Mouse (Mus musculus) embryo, embryonic 10 days (tissue): Measurements from ENCODE around the gene Fam222b.
"Not testable (repeated sequence)": the region's sequence is repeated elsewhere in the genome, so short reads cannot be mapped to it uniquely, and the experiment has no call there.

Experiments used
- DNase-seq: peaks from one replicate; pipeline ENCODE4 v3.0.0-alpha.2; 2015; ENCODE audit warnings: low spot score

Fam222b gene

DNA sequence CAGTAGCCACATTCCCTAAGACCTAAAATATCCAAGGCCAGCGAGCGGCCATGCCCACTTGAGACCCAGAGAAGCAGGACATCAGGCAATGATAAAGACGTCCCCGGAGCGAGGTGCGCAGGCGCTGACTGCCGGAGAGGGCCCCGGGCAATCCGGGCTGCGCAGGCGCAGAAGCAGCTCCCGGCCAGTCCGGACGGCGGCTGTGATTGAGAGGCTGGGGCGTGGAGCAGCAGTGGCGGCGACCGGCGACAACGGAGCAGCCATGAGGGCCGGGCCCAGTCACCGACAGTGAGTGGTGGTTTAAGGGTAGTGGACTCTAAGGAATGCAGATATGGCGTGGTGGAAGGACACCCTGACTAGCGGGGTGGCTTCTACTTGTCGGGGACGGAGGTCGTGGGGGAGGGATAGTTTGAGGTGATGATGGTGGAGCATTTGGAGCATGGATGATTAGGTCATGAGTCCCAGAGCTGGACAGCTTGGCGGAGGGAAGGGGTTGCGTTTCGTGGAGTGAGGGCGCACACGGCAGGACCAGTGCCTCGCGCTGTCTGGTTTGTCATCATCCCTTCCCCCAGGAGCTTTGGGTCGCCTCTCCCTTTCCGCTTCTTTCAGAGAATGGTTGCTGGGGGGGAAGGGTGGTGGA is at the start of gene Fam222b:
Fam222b (plus strand) TSS at position 157 of the 640 bp plus-strand sequence.
- DNase-seq: peak; percentile 93

DNA sequence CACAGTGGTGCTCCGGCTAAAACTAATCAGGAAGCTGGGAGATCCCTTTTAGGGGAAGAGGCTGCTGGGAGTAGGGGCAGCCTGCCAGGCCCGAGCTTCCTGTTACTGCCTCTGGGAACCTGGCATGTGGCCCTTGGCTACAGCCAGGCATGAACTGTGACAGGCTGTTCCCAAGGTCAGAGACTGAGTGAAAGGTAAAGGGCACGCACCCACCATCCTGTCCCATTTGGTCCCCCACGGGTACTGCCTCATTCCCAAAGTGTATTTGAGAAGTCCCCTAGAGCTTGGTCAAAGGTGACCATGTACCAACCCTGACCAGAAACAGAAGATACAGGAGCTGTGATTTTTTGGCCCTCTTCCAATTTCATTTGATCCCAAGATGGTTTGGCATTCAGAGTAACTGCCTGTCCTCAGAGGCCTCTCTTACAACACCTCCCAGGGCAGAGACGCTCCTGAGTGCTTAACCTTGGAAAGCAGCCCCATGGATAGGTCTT is 49.7 kb upstream of the Fam222b start:
- no peak for DNase-seq

DNA sequence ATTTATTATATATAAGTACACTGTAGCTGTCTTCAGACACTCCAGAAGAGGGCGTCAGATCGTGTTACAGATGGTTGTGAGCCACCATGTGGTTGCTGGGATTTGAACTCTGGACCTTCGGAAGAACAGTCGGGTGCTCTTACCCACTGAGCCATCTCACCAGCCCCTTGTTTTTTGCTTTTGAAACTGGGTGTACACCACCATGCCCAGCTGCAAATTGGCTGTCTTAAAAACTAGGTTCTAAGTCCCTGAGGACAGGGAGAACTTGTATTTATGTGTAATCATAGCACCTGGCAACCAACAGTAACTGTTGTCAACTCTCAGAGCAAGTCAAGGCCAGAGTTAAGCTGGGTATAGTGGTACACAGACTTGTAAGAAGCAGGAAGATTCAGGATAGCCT is 45.8 kb upstream of the Fam222b start:
- DNase-seq: not testable (repeated sequence)

DNA sequence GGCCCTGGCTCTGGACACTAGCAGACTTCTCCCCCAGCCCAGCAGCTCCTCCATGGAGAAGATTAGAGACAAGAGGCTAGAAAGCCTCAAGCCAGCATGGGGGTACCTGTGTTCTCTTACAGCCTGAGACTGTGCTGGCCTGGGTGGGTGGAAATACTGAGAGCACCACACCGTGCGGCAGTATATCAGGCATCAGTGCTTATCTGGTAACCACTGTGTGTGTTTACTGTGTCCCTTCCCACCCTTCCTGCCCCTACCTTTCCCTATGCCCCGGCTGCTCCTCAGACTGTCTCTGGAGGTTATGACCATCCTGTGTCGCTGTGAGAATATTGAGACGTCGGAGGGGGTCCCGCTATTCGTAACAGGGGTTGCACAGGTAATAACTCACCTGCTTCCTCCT is 41.4 kb upstream of the Fam222b start:
- no peak for DNase-seq

DNA sequence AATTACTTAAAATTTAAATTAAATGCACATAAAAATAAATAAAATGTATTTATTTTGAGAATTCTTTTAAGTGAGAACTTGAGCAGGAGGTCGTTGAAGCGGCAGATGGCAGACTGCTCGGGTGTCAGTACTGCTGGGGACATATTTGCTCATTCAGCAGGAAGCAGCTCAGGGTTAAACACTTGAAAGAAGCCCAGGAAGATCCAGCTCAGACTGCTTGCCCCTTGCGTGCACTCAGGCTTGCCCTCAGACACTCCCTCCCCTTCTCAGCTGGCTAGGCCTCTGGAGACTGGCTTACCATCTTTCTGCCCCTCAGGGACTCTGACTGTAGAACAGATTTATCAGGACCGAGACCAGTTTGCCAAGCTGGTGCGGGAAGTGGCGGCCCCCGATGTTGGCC is 37.5 kb upstream of the Fam222b start:
- DNase-seq: no peak

DNA sequence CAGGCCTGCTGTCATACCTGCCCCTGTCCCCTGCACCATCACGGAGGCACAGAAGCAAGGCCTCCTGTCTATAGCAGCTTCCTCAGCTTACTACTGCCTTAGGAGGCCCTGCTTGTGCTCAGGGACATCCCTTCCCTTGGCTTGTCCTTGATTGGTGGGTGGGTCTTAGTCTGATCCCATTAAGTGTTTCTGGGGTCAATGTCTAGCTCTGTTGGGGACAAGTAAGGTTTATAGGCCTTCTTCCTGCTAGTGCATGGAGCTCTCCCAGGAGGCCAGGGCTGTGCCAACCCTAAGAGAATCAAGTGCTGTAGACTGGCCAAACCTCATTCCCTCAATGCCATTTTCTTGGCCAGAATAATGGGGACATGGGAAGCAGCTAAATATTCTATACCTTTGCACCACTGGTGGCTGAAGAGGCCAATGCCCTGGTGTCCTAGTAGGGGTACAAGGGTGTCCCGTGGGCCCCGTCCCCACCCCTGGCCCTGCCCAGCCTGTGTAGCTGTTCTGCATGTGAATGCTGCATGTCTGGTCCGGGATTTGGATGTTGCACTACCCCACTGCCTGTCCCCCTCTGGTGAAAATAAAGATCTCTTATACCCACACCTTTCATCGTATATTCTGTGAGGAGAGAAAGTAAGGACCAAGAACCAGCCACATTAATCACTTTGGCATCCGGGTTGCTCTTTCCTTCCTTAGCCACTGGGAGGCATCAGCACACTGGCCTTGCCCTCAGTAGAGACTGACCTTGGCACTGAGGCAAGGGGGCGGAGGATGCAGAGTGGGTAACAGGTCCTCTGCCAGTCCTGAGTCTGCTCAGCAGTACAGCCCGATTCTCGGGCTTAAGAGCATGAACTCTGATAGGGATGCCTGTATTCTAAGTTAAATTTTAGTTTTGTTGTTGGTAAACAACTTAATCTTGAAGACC is 34.4 kb upstream of the Fam222b start:
- DNase-seq: peak; percentile 78

DNA sequence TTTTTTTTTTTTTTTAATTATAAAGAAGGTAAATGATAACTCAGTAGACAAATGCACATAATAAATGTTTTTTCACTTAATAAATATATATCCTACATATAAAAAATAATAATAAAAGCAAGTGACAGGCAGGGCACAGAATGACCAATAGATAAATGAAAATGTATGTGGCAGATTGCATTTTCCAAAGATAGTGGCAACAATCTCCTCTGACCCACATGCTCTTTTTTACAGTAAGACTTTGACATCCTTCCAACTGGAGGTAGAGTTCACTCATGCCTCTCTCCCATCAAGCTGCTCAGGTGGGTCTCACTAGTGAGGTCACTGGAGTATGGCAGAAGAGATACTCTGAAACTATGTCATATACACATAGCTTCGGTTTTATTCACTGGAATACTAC is 31.9 kb upstream of the Fam222b start:
- no peak for DNase-seq

DNA sequence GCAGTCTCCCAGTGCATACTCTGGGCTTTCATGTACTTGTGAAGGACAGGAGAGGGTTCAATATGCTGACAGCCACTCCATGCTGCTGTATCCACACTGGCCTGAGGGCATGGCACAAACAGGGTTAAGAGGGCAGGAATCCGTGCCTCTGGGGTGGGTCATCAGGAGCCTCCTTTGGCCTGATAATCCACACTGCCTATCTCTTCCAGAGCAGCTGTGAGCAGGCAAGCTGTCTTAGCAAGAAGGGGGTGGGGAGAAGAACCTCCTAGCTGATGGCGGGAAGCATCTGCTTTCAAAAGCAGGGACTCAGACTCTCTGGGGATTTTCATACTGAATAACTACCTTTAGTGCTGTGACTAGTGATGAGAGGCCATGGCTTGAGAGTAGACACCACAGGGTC is 28.6 kb upstream of the Fam222b start:
- no peak for DNase-seq

DNA sequence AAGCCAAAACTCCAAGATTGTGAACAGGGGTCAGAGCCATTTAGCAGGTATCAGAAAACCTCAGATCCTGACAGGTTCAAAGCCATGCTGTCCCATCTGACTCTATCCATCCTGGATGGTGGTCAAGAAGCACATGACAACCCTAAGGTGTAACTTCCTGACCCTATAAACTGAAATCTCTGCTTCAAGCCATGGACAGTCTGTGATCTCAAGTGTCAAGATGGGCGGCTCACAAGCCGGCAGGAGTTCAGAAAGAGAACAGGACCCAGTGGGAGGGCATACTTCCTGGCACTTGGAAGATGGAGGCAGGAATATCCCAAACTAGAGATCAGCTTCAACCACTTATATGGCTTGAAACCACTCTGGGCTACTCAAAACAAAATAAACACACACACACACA is 27.8 kb upstream of the Fam222b start:
- DNase-seq: no peak

DNA sequence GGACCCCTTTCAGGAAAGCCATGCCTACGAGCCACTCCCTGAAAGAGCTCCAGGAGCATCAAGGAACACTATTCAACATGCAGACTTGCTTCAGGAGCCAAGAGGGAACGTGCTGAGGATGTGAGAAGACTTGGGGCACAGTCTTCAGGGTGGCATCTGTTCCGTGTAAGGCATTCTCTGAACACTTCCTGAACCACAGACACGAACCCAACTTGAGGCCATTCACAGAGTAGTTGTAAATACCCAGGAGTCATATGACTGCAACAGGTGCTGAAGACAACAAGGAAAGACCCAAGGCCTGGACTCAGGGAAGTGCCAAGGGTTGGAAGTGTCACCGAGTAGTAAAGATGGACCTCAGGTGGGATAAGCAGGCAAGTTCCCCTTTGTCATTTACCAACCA is 26.9 kb upstream of the Fam222b start:
- DNase-seq: no peak

DNA sequence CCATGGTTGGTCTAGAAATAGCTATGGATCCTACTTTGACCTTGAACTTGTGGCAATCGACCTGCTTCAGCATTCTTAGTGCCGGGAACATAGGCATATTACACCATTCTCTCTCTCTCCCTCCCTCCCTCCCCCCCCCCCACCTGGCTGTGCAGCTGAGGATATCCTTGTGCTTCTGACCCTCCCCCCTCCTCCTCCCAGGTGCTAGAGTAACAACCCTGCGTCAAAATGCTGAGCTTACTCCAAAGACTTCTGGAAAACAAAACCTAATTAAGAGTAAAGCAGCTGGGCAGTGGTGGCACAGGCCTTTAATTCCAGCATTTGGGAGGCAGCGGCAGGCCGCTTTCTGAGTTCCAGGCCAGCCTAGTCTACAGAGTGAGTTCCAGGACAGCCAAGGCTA is 25.3 kb upstream of the Fam222b start:
- DNase-seq: no peak

DNA sequence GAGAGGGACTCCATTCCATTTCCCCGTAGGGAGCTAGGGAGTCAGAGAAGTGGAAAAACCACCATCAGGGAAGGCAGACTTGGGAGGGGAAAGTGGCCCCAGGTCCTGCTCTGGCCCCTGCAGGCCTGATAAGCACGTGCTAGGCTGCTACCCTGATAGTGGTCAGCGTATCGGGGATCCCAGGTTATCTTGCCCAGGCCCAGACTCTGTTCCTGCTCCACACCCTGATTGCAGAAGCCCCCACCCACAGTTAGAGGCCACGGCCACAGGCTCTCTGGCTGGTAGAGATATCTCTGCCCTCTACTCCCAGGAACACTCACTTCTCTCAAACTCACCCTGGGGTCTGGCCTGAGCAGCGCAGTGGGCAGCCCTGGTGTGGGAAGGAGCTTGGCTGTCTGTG is 24.8 kb upstream of the Fam222b start:
- no peak for DNase-seq

DNA sequence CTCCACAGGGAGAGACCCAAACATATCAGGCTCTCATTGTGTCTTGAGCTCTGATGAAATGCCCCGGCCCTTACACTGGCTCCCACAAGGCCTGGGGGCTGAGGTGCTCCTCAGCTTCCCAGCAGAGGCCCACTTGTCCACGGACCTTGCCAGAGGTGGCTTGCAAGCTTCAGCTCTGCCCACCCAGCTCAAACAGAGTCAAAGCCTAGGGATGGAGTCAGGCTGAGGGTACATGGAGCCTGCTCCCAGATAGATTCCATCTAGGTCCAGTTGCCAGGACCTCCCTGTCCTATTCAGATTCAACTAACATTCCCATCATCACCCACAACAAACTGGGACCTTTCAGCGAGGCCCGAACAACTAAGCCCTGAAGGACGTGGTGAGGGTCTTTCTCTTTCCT is 22.5 kb upstream of the Fam222b start:
- DNase-seq: no peak

DNA sequence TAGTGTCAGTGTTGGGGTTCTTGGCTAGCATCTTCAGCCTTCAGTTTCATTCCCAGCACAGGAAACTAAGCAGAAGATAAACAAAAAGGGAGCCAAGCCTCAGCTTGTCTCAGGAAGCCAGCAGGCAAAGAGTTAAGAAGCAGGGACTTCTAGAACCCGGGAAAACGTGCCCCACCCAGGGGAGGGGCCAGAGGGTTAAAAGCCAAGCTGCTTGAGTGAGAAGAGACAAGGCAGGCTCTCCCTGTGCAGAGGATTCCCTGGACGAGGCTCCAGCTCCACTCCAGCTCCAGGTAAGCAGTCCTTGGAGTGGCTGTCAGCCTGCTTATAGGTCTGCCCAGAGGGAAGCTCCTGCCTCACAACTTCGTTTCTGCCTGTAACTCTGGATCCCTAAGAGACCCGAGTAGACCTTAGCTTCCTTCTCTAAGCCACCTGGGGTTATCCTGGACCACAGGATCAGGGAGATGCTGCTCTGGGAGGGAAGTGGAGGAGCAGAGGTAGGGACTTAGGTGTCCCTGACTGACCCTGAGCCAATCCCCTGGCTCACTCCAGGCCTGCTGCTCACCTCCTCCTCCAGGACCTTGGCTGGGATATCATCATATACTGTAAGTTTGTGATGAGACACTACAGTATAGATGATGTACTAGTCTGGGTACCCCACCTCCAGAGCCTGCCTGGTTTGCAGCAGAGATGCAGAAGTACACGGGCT is 21.9 kb upstream of the Fam222b start:
- no peak for DNase-seq

DNA sequence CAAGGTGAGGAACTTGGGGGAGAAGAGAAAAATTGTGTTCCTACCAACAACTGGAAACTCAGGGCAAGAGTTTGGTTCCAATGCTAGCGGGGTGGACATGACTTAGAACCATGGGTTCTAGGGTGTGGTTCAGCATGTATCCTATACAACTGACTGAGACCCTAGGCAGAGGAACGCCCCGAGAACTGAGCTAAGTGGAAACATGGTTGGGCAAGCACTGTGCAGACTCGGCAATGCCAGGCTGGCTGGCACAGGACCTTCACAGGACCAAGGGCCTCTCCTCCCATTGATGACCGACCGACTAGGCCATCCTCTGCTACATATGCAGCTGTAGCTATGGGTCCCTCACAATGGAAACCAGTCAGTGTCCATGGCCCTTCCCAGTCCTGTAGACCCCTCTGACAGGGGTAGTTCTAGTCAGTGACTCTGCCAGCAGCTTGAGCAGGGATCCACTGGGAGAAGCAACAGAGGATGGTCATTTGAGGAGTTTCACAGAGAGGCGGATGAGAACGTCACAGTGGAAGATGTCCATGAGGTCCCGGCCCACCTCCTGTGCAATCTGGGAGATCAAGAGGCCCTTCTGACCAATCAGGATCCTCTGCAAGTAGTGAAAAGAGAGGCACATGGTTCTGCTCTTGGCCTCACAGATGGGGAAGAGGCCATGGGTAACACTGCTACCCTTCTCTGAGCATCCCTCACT is 20.7 kb upstream of the Fam222b start:
- DNase-seq: no peak

DNA sequence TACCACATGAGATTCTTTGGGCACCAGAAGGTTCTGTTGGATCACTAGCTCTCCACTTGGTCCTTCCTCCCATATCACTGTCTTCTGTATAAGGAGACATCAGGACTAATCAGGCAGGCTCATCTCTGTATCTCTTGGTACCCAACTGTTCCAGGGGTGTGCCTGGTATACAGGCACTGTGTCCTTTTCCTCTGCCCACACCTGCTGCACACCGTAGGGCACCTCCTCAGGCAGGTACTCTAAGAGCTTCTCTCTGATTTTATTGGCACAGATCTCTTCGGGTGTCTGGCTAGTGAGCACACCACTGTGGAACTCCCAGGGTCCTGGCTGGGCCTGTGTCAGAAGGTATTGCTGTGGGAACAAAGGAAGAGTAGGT is 20.2 kb upstream of the Fam222b start:
- DNase-seq: no peak

DNA sequence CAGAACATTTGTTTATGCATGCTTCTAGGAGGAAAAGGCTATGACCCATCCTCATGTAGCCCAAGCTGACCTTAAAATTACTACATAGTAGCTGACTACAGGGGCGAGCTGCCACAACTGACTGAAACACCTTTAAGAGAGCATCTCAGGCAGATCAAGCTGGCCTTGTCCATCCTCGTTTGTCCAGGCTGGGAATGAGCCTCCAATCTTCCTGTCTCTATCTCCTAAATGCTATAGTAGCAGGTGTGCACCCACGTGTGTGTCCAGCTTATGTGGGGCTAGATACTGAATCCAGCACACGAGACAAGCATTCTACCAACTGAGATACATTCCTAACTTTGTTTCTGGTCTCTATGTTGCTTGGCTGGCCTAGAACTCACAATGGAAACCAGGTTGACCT is 19.8 kb upstream of the Fam222b start:
- no peak for DNase-seq

DNA sequence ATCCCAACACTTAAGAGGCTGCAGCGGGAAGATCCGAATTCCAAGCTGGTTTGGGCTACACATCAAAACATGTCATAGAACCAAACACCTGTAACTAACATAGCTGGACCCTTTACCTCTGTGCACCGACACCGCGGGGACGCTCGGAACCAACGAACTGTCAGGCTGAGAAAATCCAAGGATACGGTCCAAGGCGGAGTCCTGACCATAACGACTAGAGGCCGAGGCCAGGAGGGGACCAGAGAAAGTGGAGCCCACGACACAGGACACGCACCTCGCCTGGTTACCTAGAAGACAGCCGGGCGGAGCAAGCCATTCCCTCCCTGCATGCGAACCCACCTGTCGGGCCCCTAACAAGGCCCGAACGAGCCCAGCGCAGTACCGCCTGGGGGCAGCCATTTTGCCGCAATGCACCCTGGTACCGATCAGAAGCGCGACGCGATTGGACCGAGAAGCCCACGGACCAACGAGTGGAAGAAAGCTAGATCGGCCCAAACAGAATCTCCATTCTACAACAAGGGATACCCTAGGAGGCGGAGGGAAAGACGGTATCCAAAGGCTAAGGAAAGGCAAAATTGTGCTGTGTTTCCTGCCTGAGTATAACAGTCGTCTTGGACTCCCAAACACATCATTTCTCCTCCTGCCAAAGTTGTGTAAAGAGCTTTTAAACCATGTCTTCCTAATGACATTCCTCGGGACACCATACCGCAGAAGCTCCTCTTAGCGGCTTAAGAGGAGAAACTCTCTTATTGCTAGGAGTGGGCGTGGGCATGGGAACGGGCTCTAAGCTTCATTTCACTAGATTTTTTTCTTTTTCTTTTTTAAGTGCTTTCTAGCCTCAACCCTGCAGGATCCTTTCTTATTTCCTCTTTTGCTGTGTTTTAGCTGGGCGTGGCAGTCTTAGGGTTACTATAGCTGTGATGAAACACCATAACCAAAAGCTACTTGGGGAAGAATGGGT is 14.2 kb upstream of the Fam222b start, which contains the start of gene Eral1:
Eral1 (minus strand) TSS at position 423 of the 961 bp plus-strand sequence.
- DNase-seq: peak; percentile 96

DNA sequence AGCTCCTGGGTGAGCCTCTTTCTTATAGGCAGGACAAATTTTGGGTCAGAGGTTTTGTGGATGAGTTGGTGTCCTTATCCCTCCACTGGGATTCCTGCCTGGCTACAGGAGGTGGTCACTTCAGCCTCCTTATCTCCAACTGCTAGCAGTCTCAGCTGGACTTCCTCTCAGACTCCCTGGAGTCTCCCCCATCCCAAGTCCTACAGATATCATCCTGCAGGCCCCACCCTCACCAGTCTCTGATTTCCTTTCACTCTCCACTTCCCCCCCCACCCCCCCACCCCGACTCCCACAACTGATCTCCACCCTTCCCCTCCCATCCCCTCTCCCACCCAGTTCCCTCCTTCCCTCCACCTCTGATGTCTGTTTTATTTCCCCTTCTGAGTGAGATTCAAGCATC is 10.9 kb upstream of the Fam222b start:
- DNase-seq: no peak

DNA sequence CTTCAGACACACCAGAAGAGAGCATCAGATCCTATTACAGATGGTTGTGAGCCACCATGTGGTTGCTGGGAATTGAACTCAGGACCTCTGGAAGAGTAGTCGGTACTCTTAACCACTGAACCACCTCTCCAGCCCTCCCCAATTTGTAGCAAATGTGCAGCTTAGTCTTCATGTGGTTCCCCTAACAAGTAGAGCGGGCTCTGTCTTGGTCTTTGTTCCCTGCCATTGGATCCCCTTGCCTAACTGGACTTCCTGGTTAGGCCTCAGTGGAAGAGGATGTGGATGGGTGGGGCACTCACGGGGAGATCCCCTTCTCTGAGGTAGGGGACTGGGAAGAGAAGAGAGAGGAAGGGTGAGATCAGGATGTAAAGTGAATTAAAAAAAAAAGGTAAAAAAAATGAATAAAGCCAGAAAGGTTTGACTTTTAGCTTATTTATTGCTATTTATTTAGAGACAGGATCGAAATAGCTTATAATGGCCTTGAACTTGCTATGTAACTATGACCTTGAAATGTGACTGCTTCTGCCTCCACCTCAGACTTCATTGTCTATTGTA is 7.5 kb upstream of the Fam222b start:
- no peak for DNase-seq
